Mouse (Mus musculus): ENCODE results near the gene Add2.

Gene Add2

GRCm38 (mm10) chr6:86157253-86158234, 129.1 kb downstream of the Add2 start:
- DNase-seq (ENCODE audit: low read depth, low spot score), result no peak
- H3K36me3 ChIP-seq (ENCODE audit: control insufficient read depth, insufficient read depth, low read length, poor library complexity, severe bottlenecking), result no peaks in the 10 kb centered on the region
- H3K27me3 ChIP-seq (ENCODE audit: control insufficient read depth, insufficient read depth, low read length, poor library complexity, severe bottlenecking), result no peaks in the 10 kb centered on the region

GRCm38 (mm10) chr6:86160878-86161277, 132.4 kb downstream of the Add2 start:
- no peak for DNase-seq (ENCODE audit: low read depth, low spot score)
- H3K27me3 ChIP-seq (ENCODE audit: control insufficient read depth, insufficient read depth, low read length, poor library complexity, severe bottlenecking), result no peaks in the 10 kb centered on the region
- no peaks in the 10 kb centered on the region for H3K36me3 ChIP-seq (ENCODE audit: control insufficient read depth, insufficient read depth, low read length, poor library complexity, severe bottlenecking)

GRCm38 (mm10) chr6:86161586-86161985, 133.1 kb downstream of the Add2 start:
- DNase-seq (ENCODE audit: low read depth, low spot score), result no peak

GRCm38 (mm10) chr6:86164028-86164427, 135.5 kb downstream of the Add2 start:
- Histone ChIP-seq H3K36me3 (ENCODE audit: control insufficient read depth, insufficient read depth, low read length, poor library complexity, severe bottlenecking) (no peaks in the 10 kb centered on the region), H3K27me3 (ENCODE audit: control insufficient read depth, insufficient read depth, low read length, poor library complexity, severe bottlenecking) (no peaks in the 10 kb centered on the region)
- no peak for DNase-seq (ENCODE audit: low read depth, low spot score)

More at GRCm38 (mm10) chr6:86161586-86161985, 133.1 kb downstream of the Add2 start:
- Histone ChIP-seq H3K27me3 (ENCODE audit: control insufficient read depth, insufficient read depth, low read length, poor library complexity, severe bottlenecking) (no peaks in the 10 kb centered on the region), H3K36me3 (ENCODE audit: control insufficient read depth, insufficient read depth, low read length, poor library complexity, severe bottlenecking) (no peaks in the 10 kb centered on the region)

- no peak for DNase-seq (ENCODE audit: low read depth, low spot score)
- Histone ChIP-seq H3K36me3 (ENCODE audit: control insufficient read depth, insufficient read depth, low read length, poor library complexity, severe bottlenecking) (no peaks in the 10 kb centered on the region), H3K27me3 (ENCODE audit: control insufficient read depth, insufficient read depth, low read length, poor library complexity, severe bottlenecking) (no peaks in the 10 kb centered on the region)
Measured at GRCm38 (mm10) chr6:86166426-86166825, 137.9 kb downstream of the Add2 start.

- Histone ChIP-seq H3K36me3 (ENCODE audit: control insufficient read depth, insufficient read depth, low read length, poor library complexity, severe bottlenecking) (no peaks in the 10 kb centered on the region), H3K27me3 (ENCODE audit: control insufficient read depth, insufficient read depth, low read length, poor library complexity, severe bottlenecking) (no peaks in the 10 kb centered on the region)
- DNase-seq (ENCODE audit: low read depth, low spot score), result no peak
Measured at GRCm38 (mm10) chr6:86167851-86168250, 139.4 kb downstream of the Add2 start.

- Histone ChIP-seq H3K36me3 (ENCODE audit: control insufficient read depth, insufficient read depth, low read length, poor library complexity, severe bottlenecking) (no peaks in the 10 kb centered on the region), H3K27me3 (ENCODE audit: control insufficient read depth, insufficient read depth, low read length, poor library complexity, severe bottlenecking) (no peaks in the 10 kb centered on the region)
- DNase-seq (ENCODE audit: low read depth, low spot score), result no peak
Measured at GRCm38 (mm10) chr6:86169166-86169565, 140.7 kb downstream of the Add2 start.
